Comparison of ENCODE assay signal across 8 mouse cellular contexts in the genomic region with DNA sequence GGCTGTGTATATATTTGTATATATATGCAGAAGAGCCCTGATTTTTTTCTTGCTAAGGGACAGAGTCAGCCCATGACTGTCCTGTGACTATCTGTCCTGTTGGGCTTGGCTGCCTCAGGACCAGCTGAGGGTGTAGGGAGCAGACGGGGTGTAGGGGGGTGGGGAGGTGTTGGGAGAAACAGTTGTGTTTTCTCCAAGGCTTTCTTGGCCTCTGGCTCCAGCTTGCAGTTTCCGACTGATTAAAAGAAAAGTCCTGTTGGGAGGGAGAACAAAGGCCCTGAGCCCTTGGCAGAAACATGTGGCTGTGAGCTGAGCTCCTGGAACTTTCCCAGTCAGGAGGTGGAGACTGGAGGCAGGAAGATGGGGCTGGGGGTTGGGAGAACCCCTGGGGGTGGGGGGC. TPM values are rescaled to one million over a fixed set of nuclear protein-coding genes. Genes with fewer than 3 reads are reported as not detected.
A peak's percentile ranks its signal among the peaks of the same experiment; 100 is the strongest.
DNase-seq lines count a peak whose midpoint lies in the region; ATAC-seq and TF ChIP-seq lines count a peak whose summit lies in the region.

No protein-coding gene starts in this region.

- H3K27me3 ChIP-seq in embryonic facial prominence, embryonic 11.5 days (ENCODE audit: control insufficient read depth, insufficient read depth, low read length): no peaks in the 10 kb centered on the region
- H3K27me3 ChIP-seq in heart, embryonic 12.5 days (replicated peaks): peaks cover 22% of the 10 kb centered on the region
- H3K27me3 ChIP-seq in stomach, postnatal 0 days (ENCODE audit: control insufficient read depth, insufficient read depth, low read length): no peaks in the 10 kb centered on the region

- TF ChIP-seq EP300 in stomach, postnatal 0 days (optimal IDR thresholded peaks at IDR 0.05): no peak

- H3K9me3 ChIP-seq in embryonic facial prominence, embryonic 11.5 days (replicated peaks; ENCODE audit: control insufficient read depth, low read length): no peaks in the 10 kb centered on the region
- H3K9me3 ChIP-seq in heart, embryonic 12.5 days (replicated peaks): peaks cover 4% of the 10 kb centered on the region; the same call in 1 of the 2 replicates
- H3K9me3 ChIP-seq in stomach, postnatal 0 days (ENCODE audit: control insufficient read depth, low read length): no peaks in the 10 kb centered on the region

- peak overlapping the region; percentile 71 for H3K4me3 ChIP-seq in embryonic facial prominence, embryonic 11.5 days (ENCODE audit: low read depth, low read length)
- H3K4me3 ChIP-seq in heart, embryonic 12.5 days: peak overlapping the region; percentile 74
- H3K4me3 ChIP-seq in stomach, postnatal 0 days (ENCODE audit: low read depth, low read length): peak overlapping the region; percentile 53

- TF ChIP-seq CTCF in stomach, postnatal 0 days (IDR thresholded peaks at IDR 0.05; ENCODE audit: low read depth): no peak

- 3% methylated on average over 2 of the region's 2 CpGs for WGBS in embryonic facial prominence, embryonic 11.5 days
- WGBS in heart, embryonic 12.5 days: 5% methylated on average over 2 of the region's 2 CpGs
- 7% methylated on average over 2 of the region's 2 CpGs for WGBS in stomach, postnatal 0 days

- H3K4me1 ChIP-seq in embryonic facial prominence, embryonic 11.5 days (ENCODE audit: control insufficient read depth, insufficient read depth, low read length): no peaks in the 10 kb centered on the region; the same call in 1 of the 2 replicates
- H3K4me1 ChIP-seq in heart, embryonic 12.5 days (replicated peaks): peaks cover 28% of the 10 kb centered on the region
- H3K4me1 ChIP-seq in stomach, postnatal 0 days (replicated peaks; ENCODE audit: control insufficient read depth, insufficient read depth): no peaks in the 10 kb centered on the region; the same call in 1 of the 2 replicates

- H3K27ac ChIP-seq in embryonic facial prominence, embryonic 11.5 days (replicated peaks; ENCODE audit: low read depth, low read length): peak overlapping the region; percentile 80
- H3K27ac ChIP-seq in heart, embryonic 12.5 days (ENCODE audit: poor library complexity, severe bottlenecking): peak overlapping the region; percentile 67
- peak overlapping the region; percentile 87 for H3K27ac ChIP-seq in stomach, postnatal 0 days (replicated peaks)

- peaks cover 6% of the 10 kb centered on the region for H3K36me3 ChIP-seq in embryonic facial prominence, embryonic 11.5 days (replicated peaks; ENCODE audit: control insufficient read depth, insufficient read depth, low read depth, low read length)
- peaks cover 17% of the 10 kb centered on the region for H3K36me3 ChIP-seq in heart, embryonic 12.5 days
- no peaks in the 10 kb centered on the region for H3K36me3 ChIP-seq in stomach, postnatal 0 days (ENCODE audit: control insufficient read depth, insufficient read depth, low read length)

- peak; percentile 45 to 46 for DNase-seq in frontal cortex, postnatal 10 days (ENCODE audit: low spot score in 2 of 2)
- peak; percentile 69 for DNase-seq in embryonic facial prominence, embryonic 11.5 days (ENCODE audit: low spot score)
- DNase-seq in kidney, postnatal 10 days: peak; percentile 77
- DNase-seq in lung, postnatal 14 days: peak; percentile 62
- DNase-seq in stomach, postnatal 0 days (ENCODE audit: low spot score): peak; percentile 40
- DNase-seq in spleen, postnatal 36 days (ENCODE audit: low spot score in 2 of 2): no peak

- H3K9ac ChIP-seq in embryonic facial prominence, embryonic 11.5 days (replicated peaks; ENCODE audit: low read length): peak overlapping the region; percentile 97
- peak overlapping the region; percentile 88; the same call in 1 of the 2 replicates for H3K9ac ChIP-seq in heart, embryonic 12.5 days
- H3K9ac ChIP-seq in stomach, postnatal 0 days (ENCODE audit: low read length): peak overlapping the region; percentile 48

- no peak for ATAC-seq in frontal cortex, adult (ENCODE audit: low TSS enrichment)
- peak; percentile 24; the same call in 1 of the 2 replicates for ATAC-seq in embryonic facial prominence, embryonic 11.5 days (replicated peaks; ENCODE audit: insufficient number of reproducible peaks, low FRiP score, low TSS enrichment, low read depth)
- peak; percentile 67 for ATAC-seq in heart, embryonic 12.5 days (ENCODE audit: insufficient number of reproducible peaks, low FRiP score)
- no peak for ATAC-seq in stomach, postnatal 0 days (ENCODE audit: low FRiP score, low TSS enrichment)

- peak overlapping the region; percentile 82 for H3K4me2 ChIP-seq in embryonic facial prominence, embryonic 11.5 days (ENCODE audit: low read depth, low read length)
- peak overlapping the region; percentile 97 for H3K4me2 ChIP-seq in heart, embryonic 12.5 days
- peak overlapping the region; percentile 94 for H3K4me2 ChIP-seq in stomach, postnatal 0 days (replicated peaks; ENCODE audit: low read depth)

RNA-seq across cellular contexts. Expression of a gene that starts 2.0 kb away (rescaled TPM):
- polyA plus RNA-seq in embryonic facial prominence, embryonic 11.5 days (2014; fragmentation: Nextera tagmentation; extraction: Ambion mirVana): 200 and 208 TPM in 2 replicates
- polyA plus RNA-seq in heart, embryonic 12.5 days (2016; fragmentation: Nextera tagmentation; extraction: Ambion mirVana): 142 and 145 TPM in 2 replicates
- 109 and 112 TPM in 2 replicates for polyA plus RNA-seq in stomach, postnatal 0 days (2015; fragmentation: Nextera tagmentation; extraction: Ambion mirVana)

Comparison
In these comparisons a context has a peak if more than half of its experiments do, and no peak if none do; other contexts are left out.
1. DNase-seq: peak in frontal cortex, postnatal 10 days (2 of 2), embryonic facial prominence, embryonic 11.5 days (single experiment), kidney, postnatal 10 days (single experiment), lung, postnatal 14 days (single experiment) and stomach, postnatal 0 days (single experiment); none in spleen, postnatal 36 days (0 of 2).
2. ATAC-seq: peak in embryonic facial prominence, embryonic 11.5 days (single experiment) and heart, embryonic 12.5 days (single experiment); none in frontal cortex, adult (single experiment) and stomach, postnatal 0 days (single experiment).
3. Peak in every context shown above with its lines, with median percentiles within 50 percentile points of each other: H3K27ac ChIP-seq, H3K4me2 ChIP-seq, H3K4me3 ChIP-seq and H3K9ac ChIP-seq.